In genomic region chr4:41505131-41505551, GRCm38 (mm10) we compare ENCODE assay signal across 10 mouse cellular contexts. TPM values are rescaled to one million over a fixed set of nuclear protein-coding genes. Genes with fewer than 3 reads are reported as not detected.
DNase-seq lines count a peak whose midpoint lies in the region; ATAC-seq and TF ChIP-seq lines count a peak whose summit lies in the region.
"Had no signal": no experiment of that assay in that cellular context is flagged by ENCODE, and none has a peak within 500 bp of the region (broad histone marks: within the 10 kb centered on the region; RNA-seq: fewer than 3 reads in every experiment).

No protein-coding gene starts in this region.

- H3K4me3 ChIP-seq in heart, embryonic 10.5 days = no peak overlapping the region
- no peak overlapping the region for H3K4me3 ChIP-seq in neural tube, embryonic 11.5 days (ENCODE audit: low read depth, low read length)
- no peak overlapping the region for H3K4me3 ChIP-seq in neural tube, embryonic 15.5 days (replicated peaks)
- no peak overlapping the region for H3K4me3 ChIP-seq in small intestine, adult 2 months (ENCODE audit: low read depth, low read length)
- H3K4me3 ChIP-seq in embryonic facial prominence, embryonic 10.5 days = no peak overlapping the region

- peak; percentile 90 for DNase-seq in heart, adult 11 months
- no peak for DNase-seq in heart, embryonic 10.5 days (ENCODE audit: low spot score)
- peak; percentile 41 for DNase-seq in neural tube, embryonic 11.5 days (ENCODE audit: low spot score)
- peak; percentile 53 for DNase-seq in kidney, postnatal 10 days
- no peak for DNase-seq in adipocyte (ENCODE audit: low spot score)
- no peak for DNase-seq in embryonic facial prominence, embryonic 10.5 days (ENCODE audit: low spot score)
- DNase-seq: thymus, postnatal 36 days had no signal

- H3K27me3 ChIP-seq in heart, embryonic 10.5 days (ENCODE audit: insufficient read depth, poor library complexity, severe bottlenecking) = peaks cover 63% of the 10 kb centered on the region
- peaks cover 21% of the 10 kb centered on the region for H3K27me3 ChIP-seq in neural tube, embryonic 11.5 days (ENCODE audit: control insufficient read depth, insufficient read depth, low read length)
- H3K27me3 ChIP-seq in neural tube, embryonic 15.5 days (replicated peaks) = peaks cover 30% of the 10 kb centered on the region
- H3K27me3 ChIP-seq in small intestine, adult 2 months (ENCODE audit: control insufficient read depth, insufficient read depth, low read length) = peaks cover 3% of the 10 kb centered on the region
- peaks cover 75% of the 10 kb centered on the region for H3K27me3 ChIP-seq in embryonic facial prominence, embryonic 10.5 days (replicated peaks; ENCODE audit: low read depth, poor library complexity, severe bottlenecking)

- no peak for TF ChIP-seq POLR2A in small intestine, adult 2 months (IDR thresholded peaks at IDR 0.05; ENCODE audit: low read depth, low read length)

- H3K9me3 ChIP-seq in heart, embryonic 10.5 days = no peaks in the 10 kb centered on the region
- no peaks in the 10 kb centered on the region for H3K9me3 ChIP-seq in neural tube, embryonic 11.5 days (ENCODE audit: control insufficient read depth, low read length)
- no peaks in the 10 kb centered on the region for H3K9me3 ChIP-seq in neural tube, embryonic 15.5 days (replicated peaks)
- H3K9me3 ChIP-seq in embryonic facial prominence, embryonic 10.5 days = peaks cover 3% of the 10 kb centered on the region; the same call in 1 of the 2 replicates

- H3K4me2 ChIP-seq in neural tube, embryonic 11.5 days (ENCODE audit: low read depth) = no peak overlapping the region
- no peak overlapping the region for H3K4me2 ChIP-seq in neural tube, embryonic 15.5 days

- no peaks in the 10 kb centered on the region for H3K36me3 ChIP-seq in heart, embryonic 10.5 days
- no peaks in the 10 kb centered on the region for H3K36me3 ChIP-seq in neural tube, embryonic 11.5 days (ENCODE audit: control insufficient read depth, insufficient read depth, low read length)
- no peaks in the 10 kb centered on the region for H3K36me3 ChIP-seq in neural tube, embryonic 15.5 days
- no peaks in the 10 kb centered on the region for H3K36me3 ChIP-seq in small intestine, adult 2 months (ENCODE audit: control insufficient read depth, insufficient read depth, low read length)
- no peaks in the 10 kb centered on the region for H3K36me3 ChIP-seq in embryonic facial prominence, embryonic 10.5 days (replicated peaks)

- peak; percentile 47; the same call in 1 of the 2 replicates for TF ChIP-seq CTCF in small intestine, adult 2 months (IDR thresholded peaks at IDR 0.05; ENCODE audit: extremely low read depth, insufficient read length, insufficient replicate concordance, low read depth, low read length)

- no peak overlapping the region for H3K9ac ChIP-seq in neural tube, embryonic 11.5 days (ENCODE audit: low read length)
- H3K9ac ChIP-seq in neural tube, embryonic 15.5 days (replicated peaks) = no peak overlapping the region

- H3K27ac ChIP-seq in heart, embryonic 10.5 days = no peak overlapping the region
- no peak overlapping the region for H3K27ac ChIP-seq in neural tube, embryonic 11.5 days (ENCODE audit: low read depth, low read length)
- H3K27ac ChIP-seq in neural tube, embryonic 15.5 days (replicated peaks) = no peak overlapping the region
- H3K27ac ChIP-seq in small intestine, adult 2 months (ENCODE audit: insufficient read depth, low read depth, low read length) = no peak overlapping the region
- H3K27ac ChIP-seq in embryonic facial prominence, embryonic 10.5 days (replicated peaks) = no peak overlapping the region
- H3K27ac ChIP-seq: macrophage had no signal

- WGBS in heart, embryonic 10.5 days = 46% methylated on average over 11 of the region's 11 CpGs
- WGBS in neural tube, embryonic 11.5 days = 51% methylated on average over 11 of the region's 11 CpGs
- 56% methylated on average over 11 of the region's 11 CpGs for WGBS in neural tube, embryonic 15.5 days
- 76% methylated on average over 11 of the region's 11 CpGs for WGBS in small intestine, adult 2 months
- 49% methylated on average over 11 of the region's 11 CpGs for WGBS in embryonic facial prominence, embryonic 10.5 days

- H3K4me1 ChIP-seq in heart, embryonic 10.5 days = peaks cover 35% of the 10 kb centered on the region
- H3K4me1 ChIP-seq in neural tube, embryonic 11.5 days (ENCODE audit: control insufficient read depth, insufficient read depth, low read length) = peaks cover 11% of the 10 kb centered on the region
- H3K4me1 ChIP-seq in neural tube, embryonic 15.5 days = peaks cover 37% of the 10 kb centered on the region
- peaks cover 15% of the 10 kb centered on the region; the same call in 1 of the 2 replicates for H3K4me1 ChIP-seq in small intestine, adult 2 months (ENCODE audit: control insufficient read depth, insufficient read depth, insufficient read length, low read length)
- H3K4me1 ChIP-seq in embryonic facial prominence, embryonic 10.5 days = peaks cover 51% of the 10 kb centered on the region

- ATAC-seq in neural tube, embryonic 11.5 days (ENCODE audit: insufficient read depth, low FRiP score, low TSS enrichment) = no peak
- ATAC-seq in neural tube, embryonic 15.5 days (ENCODE audit: low FRiP score) = no peak

RNA-seq across cellular contexts. Expression of gene AI464131, which starts 2.3 kb away (rescaled TPM):
- polyA plus RNA-seq in heart, embryonic 10.5 days (2016; fragmentation: Nextera tagmentation; extraction: Ambion mirVana) = 2.9 and 3.2 TPM in 2 replicates
- 7.1 and 9.6 TPM in 2 replicates for polyA plus RNA-seq in neural tube, embryonic 11.5 days (2014; fragmentation: Nextera tagmentation; extraction: Ambion mirVana)
- polyA plus RNA-seq in neural tube, embryonic 15.5 days (2015; fragmentation: Nextera tagmentation; extraction: Ambion mirVana) = 7.8 and 8.3 TPM in 2 replicates
- 4.6 and 10.2 TPM in 2 replicates for polyA plus RNA-seq in small intestine, adult 2 months (2012; rRNA removed)
- polyA plus RNA-seq in embryonic facial prominence, embryonic 10.5 days (2016; fragmentation: Nextera tagmentation; extraction: Ambion mirVana) = 5.7 and 8.9 TPM in 2 replicates

RNA-seq across cellular contexts. Expression of gene 1110017D15Rik, which starts 12.0 kb away (rescaled TPM):
- 1.0 TPM in 1 of 2 replicates, not detected in the other for polyA plus RNA-seq in heart, embryonic 10.5 days (2016; fragmentation: Nextera tagmentation; extraction: Ambion mirVana)
- 2.5 and 3.4 TPM in 2 replicates for polyA plus RNA-seq in neural tube, embryonic 11.5 days (2014; fragmentation: Nextera tagmentation; extraction: Ambion mirVana)
- 8.6 and 10.1 TPM in 2 replicates for polyA plus RNA-seq in neural tube, embryonic 15.5 days (2015; fragmentation: Nextera tagmentation; extraction: Ambion mirVana)
- polyA plus RNA-seq in small intestine, adult 2 months (2012; rRNA removed) = 0.37 TPM in 1 of 2 replicates, not detected in the other
- polyA plus RNA-seq in embryonic facial prominence, embryonic 10.5 days (2016; fragmentation: Nextera tagmentation; extraction: Ambion mirVana) = 5.3 and 6.1 TPM in 2 replicates

RNA-seq across cellular contexts. Expression of gene Nudt2, which starts 40.2 kb away (rescaled TPM):
- 48.1 and 56.6 TPM in 2 replicates for polyA plus RNA-seq in heart, embryonic 10.5 days (2016; fragmentation: Nextera tagmentation; extraction: Ambion mirVana)
- 57.2 and 62.9 TPM in 2 replicates for polyA plus RNA-seq in neural tube, embryonic 11.5 days (2014; fragmentation: Nextera tagmentation; extraction: Ambion mirVana)
- polyA plus RNA-seq in neural tube, embryonic 15.5 days (2015; fragmentation: Nextera tagmentation; extraction: Ambion mirVana) = 62.8 and 71.6 TPM in 2 replicates
- 4.8 and 10.5 TPM in 2 replicates for polyA plus RNA-seq in small intestine, adult 2 months (2012; rRNA removed)
- 55.4 and 61.4 TPM in 2 replicates for polyA plus RNA-seq in embryonic facial prominence, embryonic 10.5 days (2016; fragmentation: Nextera tagmentation; extraction: Ambion mirVana)

RNA-seq across cellular contexts. Expression of gene Kif24, which starts 40.5 kb away (rescaled TPM):
- 6.9 and 9.1 TPM in 2 replicates for polyA plus RNA-seq in heart, embryonic 10.5 days (2016; fragmentation: Nextera tagmentation; extraction: Ambion mirVana)
- 8.5 and 9.2 TPM in 2 replicates for polyA plus RNA-seq in neural tube, embryonic 11.5 days (2014; fragmentation: Nextera tagmentation; extraction: Ambion mirVana)
- polyA plus RNA-seq in neural tube, embryonic 15.5 days (2015; fragmentation: Nextera tagmentation; extraction: Ambion mirVana) = 2.4 and 3.0 TPM in 2 replicates
- 0.62 and 1.1 TPM in 2 replicates for polyA plus RNA-seq in small intestine, adult 2 months (2012; rRNA removed)
- 13.7 and 15.1 TPM in 2 replicates for polyA plus RNA-seq in embryonic facial prominence, embryonic 10.5 days (2016; fragmentation: Nextera tagmentation; extraction: Ambion mirVana)

Comparison
In these comparisons a context has a peak if more than half of its experiments do, and no peak if none do; other contexts are left out.
1. DNase-seq: peak in heart, adult 11 months (single experiment), neural tube, embryonic 11.5 days (single experiment) and kidney, postnatal 10 days (single experiment); none in heart, embryonic 10.5 days (single experiment), adipocyte (single experiment) and embryonic facial prominence, embryonic 10.5 days (single experiment).